Mouse (Mus musculus) thymus, postnatal 4 days (tissue): ENCODE results near the gene Insig1.

ENCODE experiments used
- DNase-seq: peaks from one replicate; pipeline ENCODE4 v3.0.0; 2021

The Insig1 gene

GRCm38 (mm10) chr5:28065275-28065674 lies 5.9 kb upstream of the Insig1 start:
- no peak for DNase-seq

- DNase-seq, result no peak
Measured at GRCm38 (mm10) chr5:28066311-28066710, 4.9 kb upstream of the Insig1 start.

- DNase-seq, result peak; percentile 24
Measured at GRCm38 (mm10) chr5:28070149-28070827, 875 bp upstream of the Insig1 start.

GRCm38 (mm10) chr5:28071456-28072223 lies 477 bp downstream of the Insig1 start:
- peak; percentile 77 for DNase-seq

- no peak for DNase-seq
Measured at GRCm38 (mm10) chr5:28079431-28079830, 8.3 kb downstream of the Insig1 start.

GRCm38 (mm10) chr5:28081127-28081526 lies 10.0 kb downstream of the Insig1 start:
- DNase-seq, result no peak

- no peak for DNase-seq
Measured at GRCm38 (mm10) chr5:28081822-28082221, 10.7 kb downstream of the Insig1 start.

- no peak for DNase-seq
Measured at GRCm38 (mm10) chr5:28082312-28082711, 11.1 kb downstream of the Insig1 start.

- no peak for DNase-seq
Measured at GRCm38 (mm10) chr5:28082796-28083195, 11.6 kb downstream of the Insig1 start.

GRCm38 (mm10) chr5:28084743-28085142 lies 13.6 kb downstream of the Insig1 start:
- no peak for DNase-seq

GRCm38 (mm10) chr5:28090547-28090946 lies 19.4 kb downstream of the Insig1 start:
- DNase-seq, result no peak

GRCm38 (mm10) chr5:28092327-28092726 lies 21.2 kb downstream of the Insig1 start:
- DNase-seq, result no peak

GRCm38 (mm10) chr5:28093874-28094273 lies 22.7 kb downstream of the Insig1 start:
- peak; percentile 92 for DNase-seq

GRCm38 (mm10) chr5:28094393-28094792 lies 23.2 kb downstream of the Insig1 start:
- DNase-seq, result no peak

GRCm38 (mm10) chr5:28094846-28095245 lies 23.7 kb downstream of the Insig1 start:
- DNase-seq, result no peak

- no peak for DNase-seq
Measured at GRCm38 (mm10) chr5:28095671-28096070, 24.5 kb downstream of the Insig1 start.

- no peak for DNase-seq
Measured at GRCm38 (mm10) chr5:28106966-28107365, 35.8 kb downstream of the Insig1 start.

GRCm38 (mm10) chr5:28107974-28108373 lies 36.8 kb downstream of the Insig1 start:
- no peak for DNase-seq

- DNase-seq, result no peak
Measured at GRCm38 (mm10) chr5:28110881-28111280, 39.7 kb downstream of the Insig1 start.

GRCm38 (mm10) chr5:28117251-28117880 lies 46.2 kb downstream of the Insig1 start:
- no peak for DNase-seq

- no peak for DNase-seq
Measured at GRCm38 (mm10) chr5:28117882-28118530, 46.8 kb downstream of the Insig1 start.

- no peak for DNase-seq
Measured at GRCm38 (mm10) chr5:28118531-28118925, 47.4 kb downstream of the Insig1 start.

GRCm38 (mm10) chr5:28119576-28119975 lies 48.4 kb downstream of the Insig1 start:
- no peak for DNase-seq
